22 mouse cellular contexts compared by ENCODE assay signal in genomic region chr5:112686309-112687099, GRCm38 (mm10).
A peak's percentile ranks its signal among the peaks of the same experiment; 100 is the strongest.
DNase-seq lines count a peak whose midpoint lies in the region; ATAC-seq and TF ChIP-seq lines count a peak whose summit lies in the region.
"Had no signal": no experiment of that assay in that cellular context is flagged by ENCODE, and none has a peak within 500 bp of the region (broad histone marks: within the 10 kb centered on the region; RNA-seq: fewer than 3 reads in every experiment).

No protein-coding gene starts in this region.

- 74% methylated on average over 14 of the region's 14 CpGs for WGBS in forebrain, embryonic 10.5 days
- WGBS in forebrain, postnatal 0 days, result 53% methylated on average over 14 of the region's 14 CpGs
- WGBS in midbrain, embryonic 10.5 days, result 78% methylated on average over 14 of the region's 14 CpGs
- 70% methylated on average over 14 of the region's 14 CpGs for WGBS in midbrain, embryonic 13.5 days
- WGBS in forebrain, embryonic 15.5 days, result 47% methylated on average over 14 of the region's 14 CpGs
- WGBS in hindbrain, postnatal 0 days, result 64% methylated on average over 14 of the region's 14 CpGs

- H3K36me3 ChIP-seq in forebrain, embryonic 10.5 days (replicated peaks), result no peaks in the 10 kb centered on the region
- H3K36me3 ChIP-seq in forebrain, postnatal 0 days (ENCODE audit: insufficient read depth), result no peaks in the 10 kb centered on the region
- no peaks in the 10 kb centered on the region for H3K36me3 ChIP-seq in midbrain, embryonic 10.5 days
- no peaks in the 10 kb centered on the region for H3K36me3 ChIP-seq in midbrain, embryonic 13.5 days
- no peaks in the 10 kb centered on the region for H3K36me3 ChIP-seq in forebrain, embryonic 15.5 days
- H3K36me3 ChIP-seq in hindbrain, postnatal 0 days (ENCODE audit: insufficient read depth, low read length), result no peaks in the 10 kb centered on the region
- H3K36me3 ChIP-seq: embryonic facial prominence, embryonic 12.5 days; intestine, embryonic 15.5 days had no signal

- H3K27me3 ChIP-seq in forebrain, embryonic 10.5 days (ENCODE audit: poor library complexity, severe bottlenecking), result peaks cover 14% of the 10 kb centered on the region
- H3K27me3 ChIP-seq in forebrain, postnatal 0 days (ENCODE audit: insufficient read depth, low read length), result no peaks in the 10 kb centered on the region
- H3K27me3 ChIP-seq in midbrain, embryonic 10.5 days (ENCODE audit: low read depth, poor library complexity, severe bottlenecking), result no peaks in the 10 kb centered on the region
- H3K27me3 ChIP-seq in midbrain, embryonic 13.5 days, result no peaks in the 10 kb centered on the region
- no peaks in the 10 kb centered on the region for H3K27me3 ChIP-seq in forebrain, embryonic 15.5 days
- no peaks in the 10 kb centered on the region for H3K27me3 ChIP-seq in hindbrain, postnatal 0 days (ENCODE audit: insufficient read depth, low read length)
- H3K27me3 ChIP-seq: embryonic facial prominence, embryonic 12.5 days; intestine, embryonic 15.5 days; megakaryocyte, embryonic 14.5 days had no signal

- no peak overlapping the region for H3K9ac ChIP-seq in forebrain, postnatal 0 days
- no peak overlapping the region for H3K9ac ChIP-seq in midbrain, embryonic 13.5 days (replicated peaks)
- H3K9ac ChIP-seq in forebrain, embryonic 15.5 days (replicated peaks), result no peak overlapping the region
- H3K9ac ChIP-seq in hindbrain, postnatal 0 days (replicated peaks; ENCODE audit: low read length), result no peak overlapping the region
- H3K9ac ChIP-seq: embryonic facial prominence, embryonic 12.5 days; intestine, embryonic 15.5 days had no signal

- no peak for DNase-seq in forebrain, embryonic 10.5 days (ENCODE audit: extremely low spot score, low spot score)
- no peak for DNase-seq in forebrain, postnatal 0 days
- DNase-seq in midbrain, embryonic 10.5 days (ENCODE audit: low spot score), result no peak
- DNase-seq in hindbrain, postnatal 0 days (ENCODE audit: low spot score), result no peak
- no peak for DNase-seq in spleen, postnatal 14 days (ENCODE audit: low spot score in 2 of 2)
- no peak for DNase-seq in left cerebral cortex, adult 18-20 months (ENCODE audit: low spot score in 2 of 2)
- DNase-seq: adrenal gland, postnatal 10 days; cerebellum, postnatal 10 days; heart, adult 18-20 months; heart, postnatal 36 days; left cerebral cortex, postnatal 4 days; lung, adult 2 months had no signal

- peaks cover 16% of the 10 kb centered on the region for H3K4me1 ChIP-seq in forebrain, embryonic 10.5 days
- H3K4me1 ChIP-seq in forebrain, postnatal 0 days (ENCODE audit: insufficient read depth), result no peaks in the 10 kb centered on the region
- H3K4me1 ChIP-seq in midbrain, embryonic 10.5 days, result peaks cover 17% of the 10 kb centered on the region
- H3K4me1 ChIP-seq in midbrain, embryonic 13.5 days (replicated peaks), result peaks cover 8% of the 10 kb centered on the region; the same call in 1 of the 2 replicates
- no peaks in the 10 kb centered on the region for H3K4me1 ChIP-seq in forebrain, embryonic 15.5 days
- no peaks in the 10 kb centered on the region for H3K4me1 ChIP-seq in hindbrain, postnatal 0 days (ENCODE audit: insufficient read depth, low read length)
- H3K4me1 ChIP-seq: embryonic facial prominence, embryonic 12.5 days; megakaryocyte, embryonic 14.5 days had no signal

- H3K4me3 ChIP-seq in forebrain, embryonic 10.5 days, result no peak overlapping the region
- no peak overlapping the region for H3K4me3 ChIP-seq in forebrain, postnatal 0 days (ENCODE audit: low read depth, low read length)
- no peak overlapping the region for H3K4me3 ChIP-seq in midbrain, embryonic 10.5 days
- H3K4me3 ChIP-seq in midbrain, embryonic 13.5 days (replicated peaks), result no peak overlapping the region
- H3K4me3 ChIP-seq in forebrain, embryonic 15.5 days, result no peak overlapping the region
- H3K4me3 ChIP-seq in hindbrain, postnatal 0 days (ENCODE audit: low read length), result no peak overlapping the region
- H3K4me3 ChIP-seq: embryonic facial prominence, embryonic 12.5 days; erythroblast, embryonic 14.5 days; intestine, embryonic 15.5 days; layer of hippocampus, adult 2 months; megakaryocyte, embryonic 14.5 days had no signal

- no peak for TF ChIP-seq CTCF in forebrain, postnatal 0 days (IDR thresholded peaks at IDR 0.05; ENCODE audit: low read depth)
- TF ChIP-seq CTCF in hindbrain, postnatal 0 days (IDR thresholded peaks at IDR 0.05; ENCODE audit: low read depth), result no peak

- no peaks in the 10 kb centered on the region for H3K9me3 ChIP-seq in forebrain, embryonic 10.5 days
- no peaks in the 10 kb centered on the region for H3K9me3 ChIP-seq in forebrain, postnatal 0 days (ENCODE audit: low read length)
- no peaks in the 10 kb centered on the region for H3K9me3 ChIP-seq in midbrain, embryonic 10.5 days (replicated peaks)
- H3K9me3 ChIP-seq in midbrain, embryonic 13.5 days, result no peaks in the 10 kb centered on the region
- no peaks in the 10 kb centered on the region for H3K9me3 ChIP-seq in forebrain, embryonic 15.5 days
- no peaks in the 10 kb centered on the region for H3K9me3 ChIP-seq in hindbrain, postnatal 0 days (ENCODE audit: low read length)
- H3K9me3 ChIP-seq: embryonic facial prominence, embryonic 12.5 days; intestine, embryonic 15.5 days had no signal

- ATAC-seq in forebrain, postnatal 0 days, result no peak
- no peak for ATAC-seq in midbrain, embryonic 13.5 days
- ATAC-seq in forebrain, embryonic 15.5 days (replicated peaks), result no peak
- ATAC-seq in hindbrain, postnatal 0 days, result 0 out of 2 replicates have a peak, but pooled peaks have one; percentile 35
- ATAC-seq: intestine, embryonic 15.5 days; midbrain, embryonic 16.5 days had no signal

- peak overlapping the region; percentile 51; the same call in 1 of the 2 replicates for H3K27ac ChIP-seq in forebrain, embryonic 10.5 days
- H3K27ac ChIP-seq in forebrain, postnatal 0 days (ENCODE audit: low read depth, low read length), result no peak overlapping the region
- H3K27ac ChIP-seq in midbrain, embryonic 10.5 days (replicated peaks), result peak overlapping the region; percentile 61
- no peak overlapping the region for H3K27ac ChIP-seq in midbrain, embryonic 13.5 days
- H3K27ac ChIP-seq in forebrain, embryonic 15.5 days (replicated peaks), result 0 out of 2 replicates have a peak overlapping the region, but pooled peaks have one; percentile 41
- no peak overlapping the region for H3K27ac ChIP-seq in hindbrain, postnatal 0 days
- H3K27ac ChIP-seq: embryonic facial prominence, embryonic 12.5 days; intestine, embryonic 15.5 days; kidney, postnatal 0 days; layer of hippocampus, adult 2 months had no signal

- H3K4me2 ChIP-seq in forebrain, postnatal 0 days (ENCODE audit: low read depth), result no peak overlapping the region
- no peak overlapping the region for H3K4me2 ChIP-seq in midbrain, embryonic 13.5 days (replicated peaks)
- H3K4me2 ChIP-seq in forebrain, embryonic 15.5 days (replicated peaks), result no peak overlapping the region
- H3K4me2 ChIP-seq in hindbrain, postnatal 0 days (ENCODE audit: low read depth, low read length), result no peak overlapping the region
- H3K4me2 ChIP-seq: embryonic facial prominence, embryonic 12.5 days; intestine, embryonic 15.5 days; liver, embryonic 11.5 days had no signal

Comparison
In these comparisons a context has a peak if more than half of its experiments do, and no peak if none do; other contexts are left out.
1. H3K27ac ChIP-seq: peak in forebrain, embryonic 10.5 days (single experiment), midbrain, embryonic 10.5 days (single experiment) and forebrain, embryonic 15.5 days (single experiment); none in forebrain, postnatal 0 days (single experiment), midbrain, embryonic 13.5 days (single experiment) and hindbrain, postnatal 0 days (single experiment).